Mouse (Mus musculus) kidney, adult 11 months (tissue): Measurements from ENCODE around the gene Mrps17.
"Not testable (repeated sequence)": the region's sequence is repeated elsewhere in the genome, so short reads cannot be mapped to it uniquely, and the experiment has no call there.

ENCODE experiments used
- DNase-seq: peaks from one replicate; pipeline ENCODE4 v3.0.0; 2022

Mrps17 gene

GRCm38 (mm10) chr5:129715326-129715861 is at the start of gene Mrps17:
TSS of gene Mrps17 (plus strand) at chr5:129715497.
- DNase-seq, result peak; percentile 94

- DNase-seq, result no peak
Measured at GRCm38 (mm10) chr5:129666271-129666909, 48.9 kb upstream of the Mrps17 start.

- no peak for DNase-seq
Measured at GRCm38 (mm10) chr5:129667851-129668250, 47.4 kb upstream of the Mrps17 start.

- peak; percentile 5 for DNase-seq
Measured at GRCm38 (mm10) chr5:129669453-129670035, 45.8 kb upstream of the Mrps17 start.

GRCm38 (mm10) chr5:129670036-129670458 is 45.2 kb upstream of the Mrps17 start, which contains the start of gene Zfp11:
TSS of gene Zfp11 (minus strand) at chr5:129670099.
- DNase-seq, result peak; percentile 76

- not testable (repeated sequence) for DNase-seq
Measured at GRCm38 (mm10) chr5:129685141-129685540, 30.2 kb upstream of the Mrps17 start.

- no peak for DNase-seq
Measured at GRCm38 (mm10) chr5:129687621-129688020, 27.7 kb upstream of the Mrps17 start.

GRCm38 (mm10) chr5:129690528-129690927 is 24.8 kb upstream of the Mrps17 start:
- DNase-seq, result no peak

- DNase-seq, result no peak
Measured at GRCm38 (mm10) chr5:129700506-129700905, 14.8 kb upstream of the Mrps17 start.

GRCm38 (mm10) chr5:129701706-129702105 is 13.6 kb upstream of the Mrps17 start:
- DNase-seq, result no peak

GRCm38 (mm10) chr5:129703368-129703767 is 11.9 kb upstream of the Mrps17 start:
- no peak for DNase-seq

GRCm38 (mm10) chr5:129708412-129708811 is 6.9 kb upstream of the Mrps17 start, which contains the start of gene Sept14:
TSS of gene Sept14 (minus strand) at chr5:129708512.
- no peak for DNase-seq

GRCm38 (mm10) chr5:129717016-129717415 is 1.7 kb downstream of the Mrps17 start:
- DNase-seq, result no peak

- no peak for DNase-seq
Measured at GRCm38 (mm10) chr5:129720176-129720575, 4.9 kb downstream of the Mrps17 start.

- no peak for DNase-seq
Measured at GRCm38 (mm10) chr5:129724268-129724667, 9.0 kb downstream of the Mrps17 start.

- DNase-seq, result peak; percentile 94
Measured at GRCm38 (mm10) chr5:129724834-129725773, 9.8 kb downstream of the Mrps17 start, which contains the start of gene Nipsnap2. TSS of gene Nipsnap2 (plus strand) at chr5:129725063.

GRCm38 (mm10) chr5:129725774-129726392 is 10.6 kb downstream of the Mrps17 start:
- DNase-seq, result peak; percentile 26

GRCm38 (mm10) chr5:129726784-129727183 is 11.5 kb downstream of the Mrps17 start:
- no peak for DNase-seq

- no peak for DNase-seq
Measured at GRCm38 (mm10) chr5:129729286-129729685, 14.0 kb downstream of the Mrps17 start.

- DNase-seq, result peak; percentile 40
Measured at GRCm38 (mm10) chr5:129730344-129730743, 15.0 kb downstream of the Mrps17 start.

GRCm38 (mm10) chr5:129731021-129731420 is 15.7 kb downstream of the Mrps17 start:
- DNase-seq, result no peak

- DNase-seq, result no peak
Measured at GRCm38 (mm10) chr5:129740976-129741375, 25.7 kb downstream of the Mrps17 start.
